Mouse (Mus musculus) MEL (cell line): ENCODE measurements around the gene Arhgef33. TPM values are rescaled to one million over a fixed set of nuclear protein-coding genes. Genes with fewer than 3 reads are reported as not detected.

Experiments used
- DNase-seq: peaks from one replicate; pipeline ENCODE4 v3.0.0; 2011; ENCODE audit warnings: low read depth, low spot score
- H3K27ac ChIP-seq: 2 replicates; pipeline ENCODE4 v1.5.1; 2012; ENCODE audit warnings: low read depth, mild to moderate bottlenecking, control low read depth, low read length, moderate library complexity; ENCODE audit not compliant: control insufficient read depth
- H3K27me3 ChIP-seq, 2 experiments: fragments of 150-350 bp in 1 of 2; sonication (generic) in 1 of 2; 2 replicates each; pipeline ENCODE4 v1.6.1; 2012; ENCODE audit warnings: low read length in 2 of 2, mild to moderate bottlenecking in 2 of 2, improper control_type of control experiment in 1 of 2, moderate library complexity in 1 of 2; ENCODE audit not compliant: insufficient read depth in 2 of 2, control insufficient read depth in 1 of 2
- H3K36me3 ChIP-seq, 2 experiments: 2 replicates each; pipeline ENCODE4 v1.6.1; 2012 to 2014; ENCODE audit warnings: low read length in 2 of 2, improper control_type of control experiment in 1 of 2, inconsistent platforms in 1 of 2, mild to moderate bottlenecking in 1 of 2; ENCODE audit not compliant: insufficient read depth in 2 of 2, control insufficient read depth in 1 of 2
- H3K4me1 ChIP-seq, 2 experiments: fragments of 150-350 bp in 1 of 2; sonication (generic) in 1 of 2; 2 replicates each; pipeline ENCODE4 v1.6.1; 2012; ENCODE audit warnings: low read length in 2 of 2, improper control_type of control experiment in 1 of 2, mild to moderate bottlenecking in 1 of 2; ENCODE audit not compliant: insufficient read depth in 2 of 2, control insufficient read depth in 1 of 2
- H3K4me3 ChIP-seq, 2 experiments: fragments of 150-350 bp in 1 of 2; sonication (generic) in 1 of 2; 2 replicates each; pipeline ENCODE4 v1.5.1; 2012; ENCODE audit warnings: low read depth in 2 of 2, low read length in 2 of 2, mild to moderate bottlenecking in 2 of 2, moderate library complexity in 2 of 2, control low read depth in 1 of 2, improper control_type of control experiment in 1 of 2; ENCODE audit not compliant: control insufficient read depth in 1 of 2, insufficient read depth in 1 of 2
- H3K79me2 ChIP-seq: 2 replicates; pipeline ENCODE4 v1.6.1; 2012; ENCODE audit warnings: mild to moderate bottlenecking, low read length, moderate library complexity; ENCODE audit not compliant: control insufficient read depth, poor library complexity, insufficient read depth
- H3K9ac ChIP-seq: 2 replicates; pipeline ENCODE4 v1.6.1; 2012; ENCODE audit warnings: low read depth, mild to moderate bottlenecking, control low read depth, low read length, moderate library complexity; ENCODE audit not compliant: control insufficient read depth, poor library complexity, severe bottlenecking
- H3K9me3 ChIP-seq: fragments of 150-350 bp; sonication (generic); replicated peaks from 2 replicates; pipeline ENCODE4 v1.6.1; 2012; ENCODE audit warnings: mild to moderate bottlenecking, low read length, improper control_type of control experiment, moderate library complexity; ENCODE audit not compliant: insufficient read depth
- BHLHE40 ChIP-seq: IDR thresholded peaks from 2 replicates; pipeline ENCODE4 v1.6.1; 2012; ENCODE audit warnings: low read depth, mild to moderate bottlenecking, inconsistent platforms, low read length, improper control_type of control experiment, borderline replicate concordance
- CHD2 ChIP-seq: IDR thresholded peaks from 2 replicates; pipeline ENCODE4 v1.6.1; 2011; ENCODE audit warnings: low read length, improper control_type of control experiment
- ELF1 ChIP-seq: IDR thresholded peaks from 2 replicates; pipeline ENCODE4 v1.6.1; 2014; ENCODE audit warnings: low read depth, mild to moderate bottlenecking, inconsistent platforms, low read length, improper control_type of control experiment, moderate library complexity
- EP300 ChIP-seq, 2 experiments: IDR thresholded peaks; 2 replicates each; pipeline ENCODE4 v1.6.1; 2011; ENCODE audit warnings: improper control_type of control experiment in 2 of 2, low read length in 2 of 2, low read depth in 1 of 2, mild to moderate bottlenecking in 1 of 2
- GATA1 ChIP-seq: IDR thresholded peaks from 2 replicates; pipeline ENCODE4 v1.6.1; 2011; ENCODE audit warnings: low read depth, low read length, improper control_type of control experiment
- HCFC1 ChIP-seq: IDR thresholded peaks from 2 replicates; pipeline ENCODE4 v1.6.1; 2012; ENCODE audit warnings: low read depth, mild to moderate bottlenecking, inconsistent platforms, low read length, improper control_type of control experiment, moderate library complexity
- JUND ChIP-seq: IDR thresholded peaks from 2 replicates; pipeline ENCODE4 v1.6.1; 2011; ENCODE audit warnings: low read depth, mild to moderate bottlenecking, improper control_type of control experiment, low read length
- MAFK ChIP-seq: IDR thresholded peaks from 2 replicates; pipeline ENCODE4 v1.6.1; 2011; ENCODE audit warnings: low read depth, mild to moderate bottlenecking, low read length, improper control_type of control experiment, borderline replicate concordance
- MAZ ChIP-seq: IDR thresholded peaks from 2 replicates; pipeline ENCODE4 v1.6.1; 2012; ENCODE audit warnings: low read depth, mild to moderate bottlenecking, inconsistent platforms, low read length, improper control_type of control experiment
- MEF2A ChIP-seq: IDR thresholded peaks from 2 replicates; pipeline ENCODE4 v1.6.1; 2014; ENCODE audit warnings: low read depth, mild to moderate bottlenecking, inconsistent platforms, low read length, improper control_type of control experiment; ENCODE audit not compliant: poor library complexity, insufficient replicate concordance, severe bottlenecking; ENCODE audit errors: extremely low read depth
- MXI1 ChIP-seq: IDR thresholded peaks from 2 replicates; pipeline ENCODE4 v1.6.1; 2011; ENCODE audit warnings: mild to moderate bottlenecking, low read depth, low read length, improper control_type of control experiment
- MYC ChIP-seq: IDR thresholded peaks from 2 replicates; pipeline ENCODE4 v1.6.1; 2011; ENCODE audit warnings: low read depth, mild to moderate bottlenecking, low read length, improper control_type of control experiment, moderate library complexity
- NRF1 ChIP-seq: IDR thresholded peaks from 2 replicates; pipeline ENCODE4 v1.6.1; 2014; ENCODE audit warnings: low read depth, mild to moderate bottlenecking, inconsistent platforms, low read length, improper control_type of control experiment, moderate library complexity; ENCODE audit not compliant: poor library complexity, insufficient read depth, severe bottlenecking
- POLR2A ChIP-seq, 2 experiments: IDR thresholded peaks; 2 replicates each; pipeline ENCODE4 v1.6.1; 2011 to 2012; ENCODE audit warnings: low read length in 2 of 2, mild to moderate bottlenecking in 2 of 2, control low read depth in 1 of 2, improper control_type of control experiment in 1 of 2, low read depth in 1 of 2, moderate library complexity in 1 of 2; ENCODE audit not compliant: control insufficient read depth in 1 of 2, insufficient read depth in 1 of 2, poor library complexity in 1 of 2
- POLR2AphosphoS5 ChIP-seq: IDR thresholded peaks from 2 replicates; pipeline ENCODE4 v1.6.1; 2012; ENCODE audit warnings: low read depth, borderline replicate concordance, mild to moderate bottlenecking, inconsistent platforms, low read length, moderate library complexity, mixed read lengths
- RAD21 ChIP-seq: IDR thresholded peaks from 2 replicates; pipeline ENCODE4 v1.6.1; 2011; ENCODE audit warnings: mild to moderate bottlenecking, low read depth, low read length, improper control_type of control experiment
- RCOR1 ChIP-seq: IDR thresholded peaks from 2 replicates; pipeline ENCODE4 v1.6.1; 2012; ENCODE audit warnings: low read depth, mild to moderate bottlenecking, inconsistent platforms, low read length, improper control_type of control experiment
- SIN3A ChIP-seq: IDR thresholded peaks from 2 replicates; pipeline ENCODE4 v1.6.1; 2012; ENCODE audit warnings: low read length, improper control_type of control experiment, inconsistent platforms
- TAL1 ChIP-seq: IDR thresholded peaks from 2 replicates; pipeline ENCODE4 v1.6.1; 2012; ENCODE audit warnings: mild to moderate bottlenecking, inconsistent platforms, low read length, moderate library complexity, mixed read lengths
- UBTF ChIP-seq: IDR thresholded peaks from 2 replicates; pipeline ENCODE4 v1.6.1; 2012; ENCODE audit warnings: low read depth, mild to moderate bottlenecking, inconsistent platforms, low read length, improper control_type of control experiment, moderate library complexity, borderline replicate concordance; ENCODE audit not compliant: insufficient read depth
- ZC3H11A ChIP-seq: IDR thresholded peaks from 2 replicates; pipeline ENCODE4 v1.6.1; 2012; ENCODE audit warnings: low read depth, mild to moderate bottlenecking, inconsistent platforms, low read length, improper control_type of control experiment
- polyA plus RNA-seq, 2 experiments: library from polyadenylated mRNA; stranded (reverse) in 1 of 2; unstranded in 1 of 2; fragments of >175 nt in 1 of 2; fragments of >200 nt in 1 of 2; gene quantifications; 2 replicates each; pipeline versions ENCODE4 v1.2.1 to v1.2.4; 2012; ENCODE audit warnings: low replicate concordance in 2 of 2, low read depth in 1 of 2; ENCODE audit not compliant: insufficient read length in 2 of 2, insufficient read depth in 1 of 2, missing spikeins in 1 of 2
- total RNA-seq: library from RNA; depleted of rRNA; stranded (reverse); fragments of 300-350 nt; gene quantifications from 2 replicates; pipeline ENCODE4 v1.2.3, GENCODE M21; 2012

The Arhgef33 gene
- total and polyA plus RNA-seq, 3 experiments = 0.08 TPM; not detected in 2

DNA sequence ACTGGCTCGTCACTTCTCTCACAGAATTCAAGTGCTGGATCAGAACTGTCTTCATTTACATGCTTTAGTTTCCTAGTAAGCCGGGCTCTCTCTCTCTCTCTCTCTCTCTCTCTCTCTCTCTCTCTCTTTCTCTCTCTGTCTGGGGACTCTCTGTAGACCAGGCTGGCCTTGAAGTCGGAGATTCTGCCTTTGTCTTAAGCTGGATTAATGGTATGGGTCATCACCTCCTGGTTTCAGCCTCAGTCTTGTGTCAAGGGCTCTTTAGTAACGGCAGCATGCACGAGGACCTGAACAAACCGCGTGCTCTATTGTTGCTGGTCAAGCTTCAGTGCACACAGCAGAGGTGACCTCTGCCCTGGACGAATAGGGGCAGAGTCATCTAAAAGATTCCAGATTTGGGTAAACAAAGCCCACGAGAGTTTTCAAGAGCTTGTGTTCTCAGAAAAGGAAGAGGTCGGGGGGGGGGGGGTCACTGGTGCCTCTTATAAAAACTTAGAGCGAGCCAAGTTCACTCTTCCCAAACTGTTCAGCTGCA, 39.5 kb downstream of the Arhgef33 start:
- no peaks in the 10 kb centered on the region for H3K79me2 ChIP-seq
- no peaks in the 10 kb centered on the region for H3K36me3 ChIP-seq
- no peaks in the 10 kb centered on the region for H3K4me1 ChIP-seq
- TF ChIP-seq UBTF = no peak
- TF ChIP-seq BHLHE40 = no peak
- TF ChIP-seq HCFC1 = no peak
- no peak for TF ChIP-seq JUND
- no peak for TF ChIP-seq NRF1
- no peak for TF ChIP-seq ZC3H11A
- TF ChIP-seq ELF1 = no peak
- no peak for TF ChIP-seq MXI1
- no peak for TF ChIP-seq EP300 (IDR thresholded peaks at IDR 0.05; ENCODE audit: low read depth in 1 of 2, low read length in 2 of 2)
- TF ChIP-seq MAFK = no peak
- TF ChIP-seq POLR2AphosphoS5 = no peak
- TF ChIP-seq GATA1 = no peak
- TF ChIP-seq MEF2A = no peak
- no peak for TF ChIP-seq RAD21
- TF ChIP-seq MYC = no peak
- no peak for TF ChIP-seq MAZ
- no peak for TF ChIP-seq SIN3A
- TF ChIP-seq CHD2 = no peak
- no peak overlapping the region for H3K4me3 ChIP-seq
- no peak for DNase-seq
- peaks cover 0 to 2% of the 10 kb centered on the region in 2 experiments; a peak in 2 of 4 replicates for H3K27me3 ChIP-seq
- H3K27ac ChIP-seq = no peak overlapping the region
- no peak overlapping the region for H3K9ac ChIP-seq
- no peaks in the 10 kb centered on the region for H3K9me3 ChIP-seq

DNA sequence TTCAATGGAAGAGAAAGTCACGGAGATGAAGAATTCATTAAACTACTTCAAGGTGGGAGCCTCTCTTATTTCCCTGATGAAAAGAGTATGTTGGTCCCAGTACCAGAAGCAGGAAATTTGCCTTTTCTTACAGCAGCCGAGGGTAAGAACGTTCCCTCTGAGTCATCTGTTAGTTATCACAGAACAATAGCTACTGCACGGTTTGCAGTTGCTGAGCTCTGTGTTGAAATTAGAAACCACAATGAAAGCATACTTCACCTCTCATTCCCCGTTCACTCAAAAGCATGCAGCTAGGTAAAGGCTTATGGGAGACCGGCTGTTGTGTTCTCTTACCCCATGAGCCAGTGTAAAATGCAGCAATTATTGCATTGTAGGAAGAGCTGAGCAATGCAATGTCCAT, 40.0 kb downstream of the Arhgef33 start:
- Histone ChIP-seq H3K4me1 (no peaks in the 10 kb centered on the region), H3K79me2 (no peaks in the 10 kb centered on the region), H3K27ac (no peak overlapping the region), H3K9me3 (no peaks in the 10 kb centered on the region), H3K9ac (no peak overlapping the region), H3K4me3 (no peak overlapping the region), H3K27me3 (peaks cover 0 to 2% of the 10 kb centered on the region in 2 experiments; a peak in 2 of 4 replicates), H3K36me3 (no peaks in the 10 kb centered on the region)
- no peak for TF ChIP-seq ZC3H11A
- no peak for TF ChIP-seq HCFC1
- no peak for TF ChIP-seq MAFK
- TF ChIP-seq UBTF = no peak
- no peak for TF ChIP-seq RCOR1
- TF ChIP-seq SIN3A = no peak
- no peak for TF ChIP-seq JUND
- no peak for TF ChIP-seq CHD2
- TF ChIP-seq POLR2A (IDR thresholded peaks at IDR 0.05; ENCODE audit: control insufficient read depth in 1 of 2, insufficient read depth in 1 of 2, low read depth in 1 of 2, low read length in 2 of 2, poor library complexity in 1 of 2) = no peak
- TF ChIP-seq EP300 (IDR thresholded peaks at IDR 0.05; ENCODE audit: low read depth in 1 of 2, low read length in 2 of 2) = no peak
- no peak for TF ChIP-seq TAL1
- TF ChIP-seq RAD21 = no peak
- no peak for DNase-seq
